Mouse (Mus musculus) CH12.LX (cell line): ENCODE results near the gene Atxn3. TPM values are rescaled to one million over a fixed set of nuclear protein-coding genes. Genes with fewer than 3 reads are reported as not detected.
A peak's percentile ranks its signal among the peaks of the same experiment; 100 is the strongest.

Source experiments
- DNase-seq: peaks from one replicate; pipeline ENCODE4 v3.0.0-alpha.2; 2013; ENCODE audit errors: extremely low read depth
- H3K27ac ChIP-seq: 2 replicates; pipeline ENCODE4 v1.5.1; 2012; ENCODE audit warnings: low read depth, mild to moderate bottlenecking, control low read depth, moderate library complexity; ENCODE audit not compliant: insufficient read depth
- H3K27me3 ChIP-seq: replicated peaks from 2 replicates; pipeline ENCODE3; 2012; ENCODE audit warnings: inconsistent platforms
- H3K36me3 ChIP-seq, 2 experiments: replicated peaks in 1 of 2; 2 replicates each; pipeline versions ENCODE3 to v1.6.1; 2012; ENCODE audit warnings: inconsistent platforms in 1 of 2, low read length in 1 of 2, mild to moderate bottlenecking in 1 of 2, mixed read lengths in 1 of 2, moderate library complexity in 1 of 2; ENCODE audit not compliant: control insufficient read depth in 1 of 2, insufficient read depth in 1 of 2
- H3K4me1 ChIP-seq, 2 experiments: 2 replicates each; pipeline ENCODE4 v1.6.1; 2012; ENCODE audit warnings: inconsistent platforms in 1 of 2, moderate library complexity in 1 of 2; ENCODE audit not compliant: insufficient read depth in 2 of 2, control insufficient read depth in 1 of 2
- H3K4me2 ChIP-seq: 2 replicates; pipeline ENCODE4 v1.6.1; 2012; ENCODE audit warnings: low read depth, mild to moderate bottlenecking, control low read depth; ENCODE audit not compliant: poor library complexity, insufficient read depth, severe bottlenecking
- H3K4me3 ChIP-seq, 3 experiments: fragments of 150-350 bp in 1 of 3; sonication (generic) in 1 of 3; replicated peaks in 1 of 3; 2 replicates each; pipeline versions ENCODE3 to v1.5.1; 2011 to 2012; ENCODE audit warnings: low read depth in 2 of 3, low read length in 2 of 3, mild to moderate bottlenecking in 2 of 3, moderate library complexity in 2 of 3, control low read depth in 1 of 3, improper control_type of control experiment in 1 of 3, inconsistent platforms in 1 of 3, mixed read lengths in 1 of 3; ENCODE audit not compliant: poor library complexity in 1 of 3
- H3K79me2 ChIP-seq: replicated peaks from 2 replicates; pipeline ENCODE4 v1.6.1; 2012; ENCODE audit warnings: mild to moderate bottlenecking, moderate library complexity; ENCODE audit not compliant: control insufficient read depth, poor library complexity, insufficient read depth, severe bottlenecking; ENCODE audit errors: extremely low read depth
- H3K9ac ChIP-seq: 2 replicates; pipeline ENCODE4 v1.6.1; 2012; ENCODE audit warnings: low read depth, mild to moderate bottlenecking, control low read depth, moderate library complexity; ENCODE audit not compliant: insufficient read depth
- H3K9me3 ChIP-seq: replicated peaks from 2 replicates; pipeline ENCODE3; 2012; ENCODE audit warnings: low read length, inconsistent platforms, mixed read lengths
- BHLHE40 ChIP-seq: IDR thresholded peaks from 2 replicates; pipeline ENCODE4 v1.6.1; 2011; ENCODE audit warnings: mild to moderate bottlenecking, low read depth, low read length, improper control_type of control experiment
- CHD1 ChIP-seq: IDR thresholded peaks from 2 replicates; pipeline ENCODE4 v1.6.1; 2012; ENCODE audit warnings: low read depth, low read length, improper control_type of control experiment, inconsistent platforms
- E2F4 ChIP-seq: IDR thresholded peaks from 2 replicates; pipeline ENCODE4 v1.6.1; 2011; ENCODE audit warnings: low read depth, low read length, improper control_type of control experiment; ENCODE audit not compliant: insufficient replicate concordance
- HCFC1 ChIP-seq: IDR thresholded peaks from 2 replicates; pipeline ENCODE4 v1.6.1; 2012; ENCODE audit warnings: low read depth, mild to moderate bottlenecking, inconsistent platforms, low read length, improper control_type of control experiment
- IRF4 ChIP-seq: IDR thresholded peaks from 2 replicates; pipeline ENCODE4 v1.6.1; 2014; ENCODE audit warnings: low read depth, mild to moderate bottlenecking, inconsistent platforms, low read length, improper control_type of control experiment
- JUN ChIP-seq: IDR thresholded peaks from 2 replicates; pipeline ENCODE4 v1.6.1; 2011; ENCODE audit warnings: low read depth, mild to moderate bottlenecking, low read length, improper control_type of control experiment, moderate library complexity; ENCODE audit not compliant: insufficient read depth
- KAT2A ChIP-seq: IDR thresholded peaks from 2 replicates; pipeline ENCODE4 v1.6.1; 2012; ENCODE audit warnings: low read length, improper control_type of control experiment, inconsistent platforms; ENCODE audit not compliant: insufficient replicate concordance
- MAZ ChIP-seq: IDR thresholded peaks from 2 replicates; pipeline ENCODE4 v1.6.1; 2012; ENCODE audit warnings: low read depth, mild to moderate bottlenecking, inconsistent platforms, low read length, improper control_type of control experiment, moderate library complexity
- MYC ChIP-seq: IDR thresholded peaks from 2 replicates; pipeline ENCODE4 v1.6.1; 2011; ENCODE audit warnings: low read depth, mild to moderate bottlenecking, improper control_type of control experiment, low read length
- NELFE ChIP-seq: IDR thresholded peaks from 2 replicates; pipeline ENCODE4 v1.6.1; 2011; ENCODE audit warnings: low read depth, low read length, improper control_type of control experiment
- NRF1 ChIP-seq: IDR thresholded peaks from 2 replicates; pipeline ENCODE4 v1.6.1; 2014; ENCODE audit warnings: low read depth, mild to moderate bottlenecking, inconsistent platforms, low read length, improper control_type of control experiment, moderate library complexity
- POLR2A ChIP-seq: IDR thresholded peaks from 2 replicates; pipeline ENCODE4 v1.6.1; 2011; ENCODE audit warnings: low read depth, mild to moderate bottlenecking, improper control_type of control experiment, low read length
- POLR2AphosphoS2 ChIP-seq: IDR thresholded peaks from 2 replicates; pipeline ENCODE4 v1.6.1; 2011; ENCODE audit warnings: low read depth, low read length, improper control_type of control experiment
- RAD21 ChIP-seq: IDR thresholded peaks from 2 replicates; pipeline ENCODE4 v1.6.1; 2011; ENCODE audit warnings: low read depth, mild to moderate bottlenecking, low read length, improper control_type of control experiment, moderate library complexity
- RCOR1 ChIP-seq: conservative IDR thresholded peaks from 2 replicates; pipeline ENCODE4 v1.6.1; 2012; ENCODE audit warnings: low read depth, mild to moderate bottlenecking, inconsistent platforms, low read length, improper control_type of control experiment
- SMC3 ChIP-seq: IDR thresholded peaks from 2 replicates; pipeline ENCODE4 v1.6.1; 2011; ENCODE audit warnings: low read depth, low read length, improper control_type of control experiment
- TBP ChIP-seq: conservative IDR thresholded peaks from 2 replicates; pipeline ENCODE4 v1.6.1; 2011; ENCODE audit warnings: low read depth, low read length, improper control_type of control experiment
- TCF12 ChIP-seq: IDR thresholded peaks from 2 replicates; pipeline ENCODE4 v1.6.1; 2014; ENCODE audit warnings: low read depth, mild to moderate bottlenecking, inconsistent platforms, low read length, improper control_type of control experiment
- ZKSCAN1 ChIP-seq: IDR thresholded peaks from 2 replicates; pipeline ENCODE4 v1.6.1; 2012; ENCODE audit warnings: low read depth, inconsistent platforms, low read length, improper control_type of control experiment, borderline replicate concordance
- dilution Hi-C: fragments of 300-500 bp; cut with MboI; formaldehyde crosslinking; loops from 2 replicates; pipeline ENCODE4 v1.14.3; 2020; ENCODE audit warnings: low sequenced_read_pairs; ENCODE audit not compliant: extremely low pct_unique_long_range_greater_than_20kb, extremely low pct_ligation_motif_present
- in situ Hi-C: fragments of 300-500 bp; cut with MboI; formaldehyde crosslinking; loops from 3 replicates; pipeline ENCODE4 v1.14.3; 2019; ENCODE audit warnings: low sequenced_read_pairs, low pct_ligation_motif_present, low pct_unique_long_range_greater_than_20kb, mixed read lengths
- polyA plus RNA-seq: library from polyadenylated mRNA; unstranded; fragments of >175 nt; gene quantifications from 2 replicates; pipeline ENCODE4 v1.2.1, GENCODE M21; 2012; ENCODE audit warnings: low read depth; ENCODE audit not compliant: insufficient read length
- total RNA-seq, 2 experiments: library from RNA; depleted of rRNA; stranded (reverse); fragments of 300-350 nt in 1 of 2; fragments of >200 nt in 1 of 2; gene quantifications; 2 replicates each; pipeline ENCODE4 v1.2.3; 2012 to 2014

The Atxn3 gene
- total and polyA plus RNA-seq, 3 experiments, result 10.8 to 24.4 (median 21.8) TPM

- Histone ChIP-seq H3K9ac (peak overlapping the region; percentile 90), H3K4me2 (peak overlapping the region; percentile 99), H3K36me3 (peaks cover 9 to 20% of the 10 kb centered on the region in 2 experiments), H3K79me2 (peaks cover 37% of the 10 kb centered on the region), H3K27me3 (no peaks in the 10 kb centered on the region), H3K27ac (no peak overlapping the region), H3K9me3 (peaks cover 6% of the 10 kb centered on the region), H3K4me1 (peaks cover 7 to 21% of the 10 kb centered on the region in 2 experiments; a peak in 3 of 4 replicates), H3K4me3 (peak overlapping the region in 1 of 3 experiments; percentile 96)
- in situ Hi-C loops, result no loop called here
- dilution Hi-C loops, result no loop called here
- no peak for DNase-seq
- TF ChIP-seq NELFE (no peak), IRF4 (no peak), JUN (no peak), KAT2A (no peak), HCFC1 (no peak), CHD1 (no peak), MYC (no peak), POLR2A (no peak), ZKSCAN1 (no peak), RAD21 (no peak), SMC3 (no peak), NRF1 (no peak), TBP (no peak), POLR2AphosphoS2 (no peak), E2F4 (no peak), BHLHE40 (no peak), MAZ (no peak), RCOR1 (no peak), TCF12 (no peak)
These were observed 46.7 kb downstream of the Atxn3 start for GRCm38 (mm10) chr12:101911346-101911745.

GRCm38 (mm10) chr12:101910360-101910759 is 47.7 kb downstream of the Atxn3 start:
- no peak for DNase-seq
- peaks cover 9 to 24% of the 10 kb centered on the region in 2 experiments for H3K36me3 ChIP-seq
- H3K4me3 ChIP-seq, result no peak overlapping the region
- H3K9ac ChIP-seq, result no peak overlapping the region
- no peak overlapping the region for H3K27ac ChIP-seq
- TF ChIP-seq POLR2AphosphoS2, result no peak
- dilution Hi-C loops (no loop called here), in situ Hi-C loops (no loop called here)
- peaks cover 6% of the 10 kb centered on the region for H3K9me3 ChIP-seq
- no peak overlapping the region for H3K4me2 ChIP-seq
- no peaks in the 10 kb centered on the region for H3K27me3 ChIP-seq
- H3K4me1 ChIP-seq, result peaks cover 7 to 31% of the 10 kb centered on the region in 2 experiments; a peak in 3 of 4 replicates
- peaks cover 37% of the 10 kb centered on the region for H3K79me2 ChIP-seq
